Mouse (Mus musculus): Measurements from ENCODE around the gene Prkd2. TPM values are rescaled to one million over a fixed set of nuclear protein-coding genes. Genes with fewer than 3 reads are reported as not detected.

Prkd2 gene
- polyA plus RNA-seq, 1 experiment from 2014 or later: 6.6 TPM

Other genes starting within 250 kb of the Prkd2 start
- 41.2 and 41.5 TPM in 2 replicates for gene Arhgap35, start 227.9 kb upstream of the Prkd2 start, polyA plus RNA-seq (2015; fragmentation: Nextera tagmentation; extraction: Ambion mirVana)
- gene Ceacam15, start 167.2 kb upstream of the Prkd2 start, polyA plus RNA-seq (2015; fragmentation: Nextera tagmentation; extraction: Ambion mirVana): not detected in 2 replicates
- gene Ceacam9, start 121.0 kb upstream of the Prkd2 start, polyA plus RNA-seq (2015; fragmentation: Nextera tagmentation; extraction: Ambion mirVana): 0.15 and 0.20 TPM in 2 replicates
- gene Ap2s1, start 104.5 kb upstream of the Prkd2 start, polyA plus RNA-seq (2015; fragmentation: Nextera tagmentation; extraction: Ambion mirVana): 364 and 377 TPM in 2 replicates
- gene Slc1a5, start 61.6 kb upstream of the Prkd2 start, polyA plus RNA-seq (2015; fragmentation: Nextera tagmentation; extraction: Ambion mirVana): 9.8 and 10.7 TPM in 2 replicates
- 189 and 204 TPM in 2 replicates for gene Strn4, start 27.0 kb upstream of the Prkd2 start, polyA plus RNA-seq (2015; fragmentation: Nextera tagmentation; extraction: Ambion mirVana)
- 23.1 and 29.0 TPM in 2 replicates for gene Fkrp, start 26.2 kb upstream of the Prkd2 start, polyA plus RNA-seq (2015; fragmentation: Nextera tagmentation; extraction: Ambion mirVana)
- gene Dact3, start 32.4 kb downstream of the Prkd2 start, polyA plus RNA-seq (2015; fragmentation: Nextera tagmentation; extraction: Ambion mirVana): 2.1 and 2.6 TPM in 2 replicates
- 1.9 and 4.5 TPM in 2 replicates for gene Gng8, start 48.9 kb downstream of the Prkd2 start, polyA plus RNA-seq (2015; fragmentation: Nextera tagmentation; extraction: Ambion mirVana)
- gene Ptgir, start 63.6 kb downstream of the Prkd2 start, polyA plus RNA-seq (2015; fragmentation: Nextera tagmentation; extraction: Ambion mirVana): 0.15 TPM in 2 replicates
- 308 and 333 TPM in 2 replicates for gene Calm3, start 81.2 kb downstream of the Prkd2 start, polyA plus RNA-seq (2015; fragmentation: Nextera tagmentation; extraction: Ambion mirVana)
- gene Pnmal2, start 101.8 kb downstream of the Prkd2 start, polyA plus RNA-seq (2015; fragmentation: Nextera tagmentation; extraction: Ambion mirVana): 85.3 and 118 TPM in 2 replicates
- gene Pnmal1, start 116.8 kb downstream of the Prkd2 start, polyA plus RNA-seq (2015; fragmentation: Nextera tagmentation; extraction: Ambion mirVana): 50.1 and 60.9 TPM in 2 replicates
- 3.7 and 4.1 TPM in 2 replicates for gene Gm42372, start 140.2 kb downstream of the Prkd2 start, polyA plus RNA-seq (2015; fragmentation: Nextera tagmentation; extraction: Ambion mirVana)
- gene Ccdc8, start 149.8 kb downstream of the Prkd2 start, polyA plus RNA-seq (2015; fragmentation: Nextera tagmentation; extraction: Ambion mirVana): 7.3 and 8.9 TPM in 2 replicates
- 115 and 121 TPM in 2 replicates for gene Ppp5c, start 185.0 kb downstream of the Prkd2 start, polyA plus RNA-seq (2015; fragmentation: Nextera tagmentation; extraction: Ambion mirVana)
- 4.4 TPM in 2 replicates for gene Hif3a, start 219.5 kb downstream of the Prkd2 start, polyA plus RNA-seq (2015; fragmentation: Nextera tagmentation; extraction: Ambion mirVana)
- gene Psg16, start 231.1 kb downstream of the Prkd2 start, polyA plus RNA-seq (2015; fragmentation: Nextera tagmentation; extraction: Ambion mirVana): 2.2 and 3.4 TPM in 2 replicates

Measured in forebrain, embryonic 16.5 days (tissue).